Mouse (Mus musculus) lung, adult 2 months (tissue): Measurements from ENCODE around the gene Amy2a1.
"Not testable (repeated sequence)": the region's sequence is repeated elsewhere in the genome, so short reads cannot be mapped to it uniquely, and the experiment has no call there.

Source experiments
- CTCF ChIP-seq: fragments of 200-500 bp; IDR thresholded peaks from 2 replicates; pipeline ENCODE4 v1.5.1; 2011; ENCODE audit warnings: mild to moderate bottlenecking, low read length, control low read depth; ENCODE audit not compliant: insufficient read depth
- POLR2A ChIP-seq: fragments of 200-500 bp; IDR thresholded peaks from 2 replicates; pipeline ENCODE4 v1.6.1; 2011; ENCODE audit warnings: low read depth, mild to moderate bottlenecking, control low read depth, low read length, borderline replicate concordance; ENCODE audit errors: extremely low read depth

DNA sequence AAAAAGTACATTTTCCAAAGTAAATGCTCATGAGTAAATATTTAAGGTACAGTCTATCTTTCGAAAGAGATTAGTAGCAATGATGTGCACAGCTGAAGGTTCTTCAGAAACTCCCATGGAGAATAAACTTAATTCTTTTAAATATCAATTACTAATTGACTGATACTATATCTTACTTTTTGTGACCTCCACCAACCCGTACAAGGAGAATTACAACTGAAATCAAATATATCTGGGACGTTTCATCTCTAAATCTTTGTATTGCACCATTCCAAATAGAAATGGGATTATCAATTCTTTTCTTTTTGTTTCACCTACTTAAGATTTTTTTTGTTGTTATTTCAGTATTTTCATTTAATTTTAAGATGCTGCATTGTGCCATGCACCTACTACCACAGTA is at the start of gene Amy2a1:
- TF ChIP-seq POLR2A, CTCF: not testable (repeated sequence)
